Mouse (Mus musculus): Measurements from ENCODE around the gene Klri1.
"Not testable (repeated sequence)": the region's sequence is repeated elsewhere in the genome, so short reads cannot be mapped to it uniquely, and the experiment has no call there.

The Klri1 gene

DNA sequence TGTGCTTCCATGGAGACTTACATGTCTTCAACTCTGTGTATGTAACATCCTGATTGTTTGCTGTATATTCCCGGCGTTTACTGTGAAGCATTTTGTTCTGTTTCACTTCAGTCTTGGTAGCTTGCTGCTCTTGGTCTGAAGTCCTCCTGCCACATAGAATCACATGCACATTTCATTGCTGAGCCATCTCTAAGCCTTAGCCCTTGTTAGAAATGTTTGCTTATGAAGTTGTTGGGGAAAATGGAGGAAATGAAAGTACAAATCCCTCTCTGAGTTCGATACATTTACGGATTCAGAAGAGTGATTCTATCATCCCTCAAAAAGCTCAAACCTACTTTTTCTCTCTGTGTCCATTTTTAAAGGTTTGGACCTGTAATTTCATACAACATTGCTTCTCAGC, at the start of gene Klri1:
Gene Klri1, minus strand, starts transcription at position 101 of the 400 bp plus-strand sequence.
- no peak for DNase-seq (ENCODE audit: low read depth, low spot score)

DNA sequence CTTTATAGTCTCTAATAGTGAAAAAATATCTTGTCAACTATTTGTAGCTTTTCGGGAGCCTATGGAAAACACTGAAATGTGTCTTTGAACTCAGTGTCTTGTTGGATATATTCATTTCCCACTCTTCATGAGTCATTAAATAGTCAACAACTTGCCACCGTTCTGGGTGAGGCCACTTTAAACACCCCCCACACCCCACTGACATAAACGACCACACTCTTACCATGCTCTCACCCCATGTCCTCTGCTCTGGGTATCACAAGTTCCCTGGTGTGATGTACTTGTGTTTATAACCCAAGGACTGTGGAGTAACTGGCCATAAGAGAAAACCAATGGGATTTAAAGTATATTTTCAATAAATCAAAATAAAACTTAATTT, 30.7 kb upstream of the Klri1 start:
- no peak for DNase-seq (ENCODE audit: low read depth, low spot score)

- DNase-seq (ENCODE audit: low read depth, low spot score), result no peak
These were observed 30.2 kb upstream of the Klri1 start for GRCm38 (mm10) chr6:129747016-129747653.

DNA sequence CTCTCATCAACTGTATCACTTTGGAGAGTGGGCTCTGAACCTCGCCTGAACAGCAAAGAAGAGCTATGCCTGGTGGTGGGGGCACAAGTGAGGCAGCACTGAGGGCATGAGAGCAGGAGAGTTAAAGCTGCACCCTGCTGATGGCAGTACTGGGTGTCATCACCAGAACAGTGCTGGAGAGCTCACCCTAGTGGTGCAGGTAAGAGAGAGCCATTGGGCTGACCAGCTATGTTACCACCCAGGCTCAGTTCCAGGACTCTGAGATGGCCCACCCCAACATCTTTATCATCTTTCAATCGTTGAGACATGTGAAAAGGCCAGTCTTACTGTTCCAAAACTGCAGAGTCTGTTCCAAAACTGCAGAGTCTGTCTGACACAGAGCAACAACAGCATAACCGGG, 29.2 kb upstream of the Klri1 start:
- DNase-seq (ENCODE audit: low read depth, low spot score), result no peak

GRCm38 (mm10) chr6:129740069-129740721, 23.3 kb upstream of the Klri1 start, which contains the start of gene Klri2:
Gene Klri2, minus strand, starts transcription at chr6:129740484.
- no peak for DNase-seq (ENCODE audit: low read depth, low spot score)

DNA sequence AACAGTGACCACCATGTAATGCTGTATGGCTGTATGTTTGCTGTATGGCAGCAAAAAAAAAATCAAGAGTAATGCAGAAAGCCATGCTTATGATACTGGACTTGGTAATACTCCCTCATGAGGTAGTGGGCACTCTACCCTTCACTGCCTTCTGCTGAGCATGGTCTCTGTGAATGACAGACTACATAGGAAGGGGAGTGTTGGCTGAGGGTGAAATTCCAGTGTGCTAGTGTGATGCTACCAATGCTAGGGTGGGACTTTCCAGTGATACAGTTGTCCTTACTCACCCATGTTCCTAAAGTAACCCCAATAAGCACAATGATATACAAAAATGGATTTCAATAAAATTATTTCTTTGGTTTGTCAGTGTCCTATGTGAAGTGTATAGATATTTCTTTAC, 19.5 kb upstream of the Klri1 start:
- no peak for DNase-seq (ENCODE audit: low read depth, low spot score)

DNA sequence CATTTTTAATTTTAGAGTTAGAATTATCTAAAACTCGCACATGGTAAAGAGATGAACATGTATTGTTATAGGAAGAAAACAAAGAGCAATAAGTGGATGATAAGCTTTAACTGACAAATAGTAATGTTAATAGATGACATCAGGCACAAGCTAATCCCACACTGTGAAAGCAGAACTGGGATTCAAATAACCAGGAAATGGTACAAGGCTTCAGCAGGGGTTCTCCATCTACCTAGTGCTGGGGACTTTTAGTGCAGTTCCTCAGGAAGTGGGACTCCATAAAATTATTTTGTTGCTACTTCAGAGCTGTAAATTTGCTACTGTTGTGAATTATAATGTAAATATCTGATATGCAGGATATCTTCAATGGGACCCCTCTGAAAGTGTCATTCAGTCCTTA, 10.3 kb upstream of the Klri1 start:
- DNase-seq (ENCODE audit: low read depth, low spot score), result no peak

DNA sequence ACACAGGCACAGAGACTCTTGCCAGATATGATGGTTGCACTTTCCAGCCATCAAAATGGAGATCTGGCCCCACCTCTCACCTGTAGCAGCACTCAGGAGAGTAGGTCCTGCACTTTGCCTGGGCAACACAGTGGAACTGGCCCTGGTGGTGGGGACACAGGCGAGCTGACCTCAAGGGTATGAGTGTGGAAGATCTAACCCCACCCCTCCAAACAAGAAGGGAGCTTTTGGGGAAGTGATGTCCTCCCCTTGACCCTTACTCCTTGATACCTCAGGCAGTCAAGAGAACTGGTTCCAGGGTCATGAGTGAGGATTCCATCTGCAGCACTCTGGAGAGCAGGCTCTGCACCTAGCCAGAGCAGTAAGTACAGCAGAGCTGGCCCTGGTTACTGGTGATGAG, 4.5 kb upstream of the Klri1 start:
- DNase-seq (ENCODE audit: low read depth, low spot score), result no peak

- DNase-seq (ENCODE audit: low read depth, low spot score), result no peak
These were observed 3.6 kb upstream of the Klri1 start for GRCm38 (mm10) chr6:129720487-129720886.

- DNase-seq (ENCODE audit: low read depth, low spot score), result no peak
These were observed 3.4 kb downstream of the Klri1 start for GRCm38 (mm10) chr6:129713566-129713965.

DNA sequence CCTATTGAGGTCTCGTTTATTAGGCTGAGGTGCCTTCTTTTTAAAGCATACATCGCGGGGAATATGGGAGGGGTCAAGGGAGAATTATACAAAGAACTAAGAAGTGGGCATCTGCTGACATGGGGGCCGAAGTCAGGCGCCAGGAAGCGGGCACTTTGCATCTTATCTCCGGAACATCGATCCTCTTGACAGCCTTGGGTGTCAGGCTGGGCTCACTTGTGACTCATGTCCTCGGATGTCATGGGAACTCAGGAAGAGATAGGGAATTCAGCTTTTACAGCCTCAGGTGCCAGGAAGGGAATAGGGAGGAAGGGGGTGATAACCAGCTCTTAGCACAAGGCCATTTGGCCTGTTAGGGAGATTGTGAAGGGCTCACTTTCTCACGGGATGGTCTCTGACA, 25.5 kb downstream of the Klri1 start:
- not testable (repeated sequence) for DNase-seq (ENCODE audit: low read depth, low spot score)

- no peak for DNase-seq (ENCODE audit: low read depth, low spot score)
These were observed 36.6 kb downstream of the Klri1 start for GRCm38 (mm10) chr6:129680379-129680778.

GRCm38 (mm10) chr6:129678873-129679272, 38.1 kb downstream of the Klri1 start, which contains the start of gene Klrc1:
Gene Klrc1, minus strand, starts transcription at chr6:129678973.
- no peak for DNase-seq (ENCODE audit: low read depth, low spot score)

GRCm38 (mm10) chr6:129661301-129661700, 55.6 kb downstream of the Klri1 start:
- DNase-seq (ENCODE audit: low read depth, low spot score), result not testable (repeated sequence)

- not testable (repeated sequence) for DNase-seq (ENCODE audit: low read depth, low spot score)
These were observed 56.3 kb downstream of the Klri1 start, which contains the start of gene Klrc2 for GRCm38 (mm10) chr6:129660589-129660988. Gene Klrc2, minus strand, starts transcription at chr6:129660689.
